Mouse (Mus musculus) ovary, adult 18-20 months (tissue): ENCODE data around the gene Krtap3-3.
"Not testable (repeated sequence)": the region's sequence is repeated elsewhere in the genome, so short reads cannot be mapped to it uniquely, and the experiment has no call there.

Source experiments
- DNase-seq: peaks from one replicate; pipeline ENCODE4 v3.0.0; 2022; ENCODE audit warnings: low spot score, mixed read lengths

Krtap3-3 gene

DNA sequence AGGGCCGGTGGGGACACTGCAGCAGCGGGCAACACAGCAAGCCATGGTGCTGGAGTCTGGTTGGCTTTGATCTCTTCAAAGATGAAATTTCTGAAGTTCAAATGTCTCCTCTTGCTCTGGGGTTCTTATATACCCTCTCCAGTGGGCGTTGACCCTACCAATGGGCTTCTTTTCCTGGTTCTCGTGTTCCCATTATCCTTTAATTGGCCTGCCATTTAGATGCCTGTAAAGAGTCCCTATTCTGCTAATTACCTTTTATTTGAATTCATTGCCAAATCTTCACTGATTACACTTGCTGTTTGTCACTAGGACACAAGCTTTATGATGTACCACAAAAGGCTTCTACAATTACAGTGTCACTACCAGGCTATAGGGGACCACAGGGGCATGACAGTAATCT is at the start of gene Krtap3-3:
Gene Krtap3-3 (minus strand): TSS at position 101 of the 400 bp plus-strand sequence.
- no peak for DNase-seq

DNA sequence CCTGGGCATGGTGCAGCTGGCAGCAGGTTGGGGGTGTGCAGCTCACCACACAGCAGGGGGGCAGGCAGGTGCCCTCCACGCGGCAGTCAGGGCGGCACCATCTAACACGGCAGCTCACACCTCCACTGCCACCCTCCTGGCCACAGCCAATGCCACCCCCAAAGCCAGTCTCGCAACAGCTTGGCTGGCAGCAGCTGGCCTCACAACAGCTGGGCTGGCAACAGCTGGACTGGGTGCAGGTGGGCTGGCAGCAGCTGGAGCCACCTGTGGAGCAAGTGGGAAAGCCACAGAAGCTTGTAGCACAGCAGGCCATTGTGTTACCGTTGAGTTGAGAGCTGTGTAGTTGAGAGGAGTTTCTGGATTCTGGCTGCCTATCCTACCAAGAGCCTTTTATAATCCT is 47.1 kb upstream of the Krtap3-3 start, which contains the start of gene Krtap9-3:
Gene Krtap9-3 (minus strand): TSS at position 364 of the 400 bp plus-strand sequence.
- DNase-seq = not testable (repeated sequence)

DNA sequence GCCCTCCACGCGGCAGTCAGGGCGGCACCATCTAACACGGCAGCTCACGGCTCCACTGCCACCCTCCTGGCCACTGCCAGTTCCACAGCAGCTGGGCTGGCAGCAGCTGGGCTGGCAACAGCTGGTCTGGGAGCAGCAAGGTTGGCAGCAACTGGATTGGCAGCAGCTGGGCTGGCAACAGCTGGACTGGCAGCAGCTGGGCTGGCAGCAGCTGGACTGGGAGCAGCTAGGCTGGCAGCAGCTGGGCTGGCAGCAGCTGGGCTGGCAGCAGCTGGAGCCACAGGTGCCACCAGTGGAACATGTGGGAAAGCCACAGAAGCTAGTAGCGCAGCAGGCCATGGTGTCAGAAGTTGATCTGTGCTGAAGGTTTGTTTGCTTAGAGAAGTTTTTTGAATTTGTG is 40.3 kb upstream of the Krtap3-3 start, which contains the start of gene Krtap1-3:
Gene Krtap1-3 (minus strand): TSS at position 359 of the 400 bp plus-strand sequence.
- no peak for DNase-seq

DNA sequence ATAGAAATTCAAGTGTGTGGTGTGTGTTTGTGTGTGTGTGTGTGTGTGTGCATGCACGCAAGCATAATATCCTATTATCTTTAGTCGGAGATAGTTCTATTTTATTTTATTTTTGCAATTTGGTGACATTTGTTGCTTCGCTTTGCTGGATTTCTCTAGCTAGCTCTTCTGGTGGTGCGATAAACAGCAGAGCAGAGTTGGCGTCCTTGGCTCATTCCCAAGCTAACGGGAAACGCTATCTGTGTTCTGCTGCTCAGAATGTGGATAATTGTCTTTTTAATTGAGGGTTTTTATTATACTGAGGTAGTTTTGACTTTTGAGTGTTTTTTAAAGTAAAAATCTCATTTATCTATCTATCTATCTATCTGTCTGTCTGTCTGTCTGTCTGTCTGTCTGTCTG is 34.4 kb upstream of the Krtap3-3 start:
- peak; percentile 19 for DNase-seq

DNA sequence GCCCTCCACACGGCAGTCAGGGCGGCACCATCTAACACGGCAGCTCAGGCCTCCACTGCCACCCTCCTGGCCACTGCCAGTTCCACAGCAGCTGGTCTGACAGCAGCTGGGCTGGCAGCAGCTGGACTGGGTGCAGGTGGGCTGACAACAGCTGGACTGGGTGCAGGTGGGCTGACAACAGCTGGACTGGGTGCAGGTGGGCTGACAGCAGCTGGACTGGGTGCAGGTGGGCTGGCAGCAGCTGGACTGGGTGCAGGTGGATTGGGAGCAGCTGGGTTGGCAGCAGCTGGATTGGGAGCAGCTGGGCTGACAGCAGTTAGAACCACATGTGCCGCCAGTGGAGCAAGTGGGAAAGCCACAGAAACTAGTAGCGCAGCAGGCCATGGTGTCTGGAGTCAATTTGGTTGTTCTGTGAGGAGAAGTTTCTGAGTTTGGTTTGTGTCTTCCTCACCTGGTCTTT is 32.6 kb upstream of the Krtap3-3 start, which contains the start of gene Krtap1-4:
Gene Krtap1-4 (minus strand): TSS at position 410 of the 460 bp plus-strand sequence.
- no peak for DNase-seq

DNA sequence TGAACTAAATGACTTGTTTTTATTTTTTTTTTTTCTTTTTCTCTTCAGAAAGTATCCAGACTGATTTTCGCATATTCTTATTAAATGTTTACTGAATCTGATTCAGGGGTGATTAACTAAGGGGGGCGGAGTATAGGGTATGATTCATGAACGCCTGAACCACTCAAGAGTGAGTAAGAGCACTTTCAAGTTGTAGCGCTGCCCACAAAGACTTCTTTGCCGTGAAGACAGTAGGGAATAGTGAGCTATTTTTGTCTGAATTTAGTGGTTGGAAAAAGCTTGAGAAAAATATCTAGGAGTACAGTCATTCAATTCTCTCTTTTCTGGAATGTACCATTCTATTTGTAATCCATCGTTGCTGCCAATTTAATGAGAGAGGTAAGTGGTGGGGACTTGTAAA is 30.9 kb upstream of the Krtap3-3 start:
- DNase-seq = no peak

DNA sequence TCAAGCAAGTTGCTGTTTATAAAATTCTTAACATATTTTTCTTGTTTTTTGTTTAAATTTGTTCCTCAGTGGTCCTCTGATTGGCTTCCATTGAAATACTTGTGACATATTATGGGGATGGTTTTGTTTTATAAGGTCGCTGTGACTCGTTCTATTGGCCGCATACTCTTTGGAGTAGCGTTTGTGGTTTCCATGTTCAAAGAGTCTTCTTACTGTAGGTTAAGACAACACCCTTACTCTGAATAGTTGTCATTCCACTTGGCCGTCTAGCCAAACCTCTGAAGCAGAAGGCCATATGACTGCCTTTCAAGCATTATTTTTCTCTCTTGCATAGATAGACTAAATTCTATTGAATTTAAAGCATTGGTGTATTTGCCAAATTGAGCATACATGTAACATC is 30.4 kb upstream of the Krtap3-3 start:
- no peak for DNase-seq

DNA sequence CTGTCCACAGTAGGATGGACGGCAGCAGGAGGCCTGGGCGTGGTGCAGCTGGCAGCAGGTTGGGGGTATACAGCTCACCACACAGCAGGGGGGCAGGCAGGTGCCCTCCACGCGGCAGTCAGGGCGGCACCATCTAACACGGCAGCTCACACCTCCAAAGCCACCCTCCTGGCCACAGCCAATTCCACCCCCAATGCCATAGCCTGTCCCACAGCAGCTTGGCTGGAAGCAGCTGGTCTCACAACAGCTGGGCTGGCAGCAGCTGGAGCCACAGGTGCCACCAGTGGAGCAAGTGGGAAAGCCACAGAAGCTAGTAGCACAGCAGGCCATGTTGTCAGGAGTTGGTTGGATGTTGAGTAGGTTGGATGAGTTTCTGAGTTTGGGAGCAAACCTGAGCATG is 30.0 kb upstream of the Krtap3-3 start, which contains the start of gene Krtap1-5:
Gene Krtap1-5 (minus strand): TSS at position 381 of the 400 bp plus-strand sequence.
- DNase-seq = no peak

DNA sequence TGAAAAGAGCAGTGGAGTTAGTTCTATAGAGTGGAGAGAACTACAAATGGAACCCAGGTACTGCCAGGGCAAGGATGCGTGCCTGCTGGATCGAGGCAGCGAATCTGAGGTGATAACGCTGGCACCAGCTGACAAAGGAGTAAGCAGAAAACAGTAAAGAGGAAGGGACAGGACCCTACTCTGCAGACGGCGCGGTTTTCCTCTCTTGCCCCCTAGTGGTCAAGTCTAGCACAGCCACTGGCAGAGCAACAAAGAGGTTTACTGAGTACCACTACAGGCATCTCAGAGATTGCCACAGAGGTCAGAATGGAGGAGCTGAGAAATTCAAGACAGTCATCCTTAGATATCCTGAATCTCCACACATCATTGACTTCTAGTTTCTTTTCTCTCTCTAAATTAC is 23.4 kb upstream of the Krtap3-3 start:
- DNase-seq = peak; percentile 42

DNA sequence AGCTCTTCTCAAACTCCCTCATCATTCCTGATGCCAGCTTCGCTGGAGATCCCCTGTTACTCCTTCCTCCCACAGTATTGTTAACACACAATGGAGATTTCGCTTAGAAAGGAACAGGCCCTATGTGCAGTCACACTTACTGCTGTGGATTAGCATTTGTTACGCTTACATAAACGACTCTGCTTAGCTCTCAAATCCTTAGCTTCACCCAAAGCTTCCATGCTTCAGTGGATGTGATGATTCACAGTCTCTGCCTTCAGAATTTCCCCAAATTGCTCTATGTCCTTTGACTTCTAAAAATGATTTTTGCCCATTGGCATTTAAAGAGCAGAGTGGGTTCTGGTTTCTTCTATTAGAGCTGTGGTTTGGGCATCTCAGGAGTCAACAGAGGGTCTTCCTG is 22.5 kb upstream of the Krtap3-3 start:
- no peak for DNase-seq

DNA sequence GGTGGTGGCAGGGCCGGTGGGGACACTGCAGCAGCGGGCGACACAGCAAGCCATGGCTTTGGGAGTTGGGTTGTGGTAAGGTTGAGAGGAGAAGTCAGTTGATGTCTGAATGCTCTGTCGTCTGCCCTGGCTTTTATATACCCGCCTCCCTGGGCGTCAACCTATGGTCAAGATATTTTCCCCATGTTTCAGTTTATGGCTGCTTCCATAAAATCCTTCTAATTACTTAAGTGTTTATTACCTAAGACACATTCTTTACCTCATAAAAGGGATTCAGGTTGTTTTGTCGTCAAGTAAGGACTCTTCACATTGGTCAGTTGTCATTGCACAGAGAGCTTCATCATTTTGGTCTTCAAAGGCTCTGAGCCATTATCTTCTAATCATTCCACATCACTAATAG is 15.9 kb upstream of the Krtap3-3 start, which contains the start of gene Krtap3-1:
Gene Krtap3-1 (minus strand): TSS at position 101 of the 400 bp plus-strand sequence.
- DNase-seq = no peak

DNA sequence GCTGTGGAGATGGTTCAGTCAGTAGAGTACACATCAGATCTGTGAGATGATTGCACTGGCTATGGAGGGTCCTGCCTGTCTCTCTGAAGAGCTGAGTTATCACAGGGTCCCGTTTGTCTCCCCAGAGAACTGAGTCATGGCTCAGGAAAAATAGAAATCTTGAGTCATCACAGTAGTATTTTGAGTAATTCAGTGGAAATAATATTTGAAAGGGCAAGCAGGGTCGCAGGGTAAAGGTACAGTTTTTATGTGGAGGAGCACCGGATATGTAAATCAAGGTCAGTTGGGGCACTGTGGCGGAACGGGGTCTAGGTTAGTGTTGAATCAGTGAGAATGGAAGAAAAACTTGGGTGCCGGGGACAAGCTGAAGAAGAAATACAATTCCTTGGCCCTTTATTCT is 11.9 kb upstream of the Krtap3-3 start:
- no peak for DNase-seq

DNA sequence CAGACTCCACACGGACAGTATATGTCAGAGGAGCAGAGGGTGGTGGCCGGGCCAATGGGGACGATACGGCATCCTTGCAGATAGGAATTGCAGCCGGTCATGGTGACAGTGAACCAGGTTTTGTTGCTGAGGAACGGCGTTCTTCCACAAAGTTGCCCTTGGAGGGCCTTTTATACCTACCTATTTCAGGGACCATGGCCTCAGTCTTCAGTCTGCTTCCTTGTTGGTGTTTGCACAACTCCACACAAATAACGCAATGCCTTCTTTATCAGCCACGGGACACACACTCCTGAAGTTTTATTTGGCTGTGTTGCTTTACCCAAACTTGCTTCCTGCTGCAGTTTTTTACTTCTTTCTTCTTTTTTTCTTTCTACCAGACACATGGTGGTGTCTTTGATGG is 8.7 kb upstream of the Krtap3-3 start, which contains the start of gene Gm11939:
Gene Gm11939 (minus strand): TSS at position 101 of the 400 bp plus-strand sequence.
- DNase-seq = no peak

DNA sequence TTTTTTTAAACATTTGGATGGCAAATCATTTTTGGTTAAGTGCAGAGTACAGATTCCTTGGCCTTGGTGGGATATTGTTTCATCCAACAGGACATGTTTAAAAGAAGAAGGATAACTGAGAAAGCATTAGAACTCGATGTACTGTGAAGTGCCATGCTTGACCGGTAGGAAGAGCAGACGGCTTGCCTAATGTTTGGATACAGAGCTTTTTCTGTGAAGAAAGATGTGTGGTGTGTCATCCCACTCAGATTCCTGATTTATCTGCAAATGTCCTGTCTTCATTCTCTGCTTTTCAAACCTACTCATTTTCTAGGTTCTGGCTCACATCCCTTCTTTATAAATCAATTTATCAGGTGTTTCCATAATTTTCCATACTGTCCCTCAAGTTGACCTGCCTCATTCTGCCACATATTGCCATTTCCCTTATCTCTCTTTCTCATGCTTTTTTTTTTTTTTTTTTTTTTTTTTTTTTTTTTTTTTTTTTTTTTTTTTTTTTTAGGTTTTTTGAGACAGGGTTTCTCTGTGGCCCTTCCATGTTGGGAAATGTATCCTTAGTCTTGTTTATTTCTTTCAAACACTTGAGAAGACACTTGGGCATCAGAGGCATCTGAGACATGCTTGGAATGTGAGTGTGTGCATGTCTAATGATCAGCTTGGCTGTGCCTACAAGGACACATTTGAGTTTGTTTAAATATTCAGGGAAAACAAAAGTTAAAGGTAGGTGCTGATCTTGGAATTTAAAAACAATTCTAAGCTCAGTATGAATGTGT is 7.5 kb upstream of the Krtap3-3 start:
- DNase-seq = no peak

DNA sequence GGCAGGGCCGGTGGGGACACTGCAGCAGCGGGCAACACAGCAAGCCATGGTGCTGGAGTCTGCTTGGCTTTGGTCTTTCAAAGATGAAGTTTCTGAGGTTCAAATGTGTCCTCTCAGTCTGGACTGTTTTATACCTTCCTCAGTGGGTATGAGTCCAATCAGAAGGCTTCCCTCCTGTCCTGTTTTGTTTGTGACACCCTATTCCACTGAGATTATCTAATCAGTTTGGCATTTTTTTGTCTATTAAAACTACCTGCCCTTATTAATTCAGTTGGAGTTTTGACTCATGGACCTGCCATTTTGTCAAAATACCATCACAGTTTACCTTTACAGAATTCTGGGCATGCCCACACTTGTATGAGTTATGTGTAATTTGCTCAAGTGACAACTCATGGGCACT is 6.1 kb upstream of the Krtap3-3 start, which contains the start of gene Krtap3-2:
Gene Krtap3-2 (minus strand): TSS at position 101 of the 400 bp plus-strand sequence.
- no peak for DNase-seq

DNA sequence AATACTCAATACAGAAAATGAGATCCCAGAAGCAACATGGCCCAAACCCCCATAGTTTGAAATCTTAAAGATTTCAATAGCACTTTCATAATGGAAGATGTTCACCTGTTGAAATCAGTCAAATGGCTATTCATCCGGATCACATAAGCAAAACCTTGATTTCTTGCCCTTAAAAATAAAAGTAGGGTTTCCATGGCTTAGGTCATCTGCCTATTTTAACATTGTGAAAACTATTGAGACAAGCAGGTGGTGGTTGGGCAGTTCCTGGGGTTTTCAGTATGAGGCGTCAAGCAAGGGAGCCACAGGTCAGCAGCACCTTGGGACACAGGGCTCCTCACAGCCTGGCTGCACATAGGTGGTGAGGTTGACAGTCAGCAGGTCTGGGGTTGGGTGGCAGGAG is 5.5 kb upstream of the Krtap3-3 start:
- no peak for DNase-seq

DNA sequence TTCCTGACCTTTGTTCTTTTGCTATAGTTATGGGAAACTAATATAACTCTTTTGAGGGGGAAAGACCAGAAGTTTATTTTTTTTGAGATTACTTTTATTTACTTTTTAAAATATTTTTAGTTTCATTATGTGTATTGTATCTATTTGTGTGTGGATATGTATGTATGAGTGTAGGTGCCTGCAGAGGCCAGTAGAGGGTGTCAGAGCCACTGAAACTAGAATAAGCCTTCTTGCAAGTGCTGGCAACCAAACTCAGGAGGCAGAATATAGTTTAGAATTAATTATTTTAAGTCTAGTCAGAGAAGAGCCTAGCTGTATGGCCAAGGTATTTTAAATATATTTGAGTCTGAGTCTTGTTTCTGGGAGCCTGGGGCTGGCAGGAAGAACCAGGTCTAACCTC is 2.8 kb downstream of the Krtap3-3 start:
- no peak for DNase-seq

DNA sequence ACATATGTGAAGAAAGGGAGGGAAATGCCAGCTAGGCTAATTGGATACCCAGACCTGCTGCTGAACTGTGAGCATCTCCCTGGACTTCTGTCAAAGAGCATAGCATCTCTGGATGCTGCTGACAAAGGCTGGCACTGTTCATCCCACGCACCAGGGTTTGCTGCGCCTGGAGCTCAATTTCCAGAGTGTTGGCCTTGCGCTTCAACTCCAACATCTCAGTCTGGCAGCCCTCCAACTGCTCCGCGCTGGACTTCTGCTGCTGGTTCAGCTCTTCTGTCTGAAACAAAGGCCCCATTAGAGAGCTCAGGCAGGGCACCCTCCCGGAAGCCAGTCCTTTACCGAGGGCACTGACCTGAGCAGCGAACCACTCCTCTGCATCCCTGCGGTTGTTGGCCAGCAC is 10.9 kb downstream of the Krtap3-3 start:
- peak; percentile 35 for DNase-seq

DNA sequence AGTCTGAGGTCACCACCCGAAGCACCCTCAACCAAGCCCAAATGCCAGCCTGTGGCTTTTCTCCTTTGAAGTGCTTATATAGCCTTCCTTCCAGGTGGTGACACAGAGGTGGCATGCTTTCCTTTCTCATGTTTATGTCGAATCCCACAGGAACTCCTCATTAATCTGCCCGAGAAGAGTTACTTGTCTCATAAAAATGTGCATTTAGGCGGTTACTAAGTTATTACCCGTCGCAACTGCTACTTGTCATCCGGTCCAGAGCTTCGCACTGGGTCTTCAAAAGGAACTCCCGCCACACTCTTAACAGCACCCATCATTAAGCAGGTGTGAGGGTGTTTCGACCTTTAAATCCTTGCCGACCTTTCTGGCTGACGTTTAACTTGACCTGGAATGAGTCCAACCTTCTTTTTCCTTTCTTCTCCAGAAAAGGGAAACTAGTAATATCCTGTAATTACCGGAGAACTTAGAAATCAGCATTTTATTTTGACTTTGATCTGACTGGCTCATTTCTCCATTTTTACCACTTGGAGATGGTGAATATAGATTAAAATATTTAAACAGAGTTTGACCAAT is 29.3 kb downstream of the Krtap3-3 start, which contains the start of gene Krt39:
Gene Krt39 (minus strand): TSS at position 51 of the 573 bp plus-strand sequence.
- DNase-seq = no peak

DNA sequence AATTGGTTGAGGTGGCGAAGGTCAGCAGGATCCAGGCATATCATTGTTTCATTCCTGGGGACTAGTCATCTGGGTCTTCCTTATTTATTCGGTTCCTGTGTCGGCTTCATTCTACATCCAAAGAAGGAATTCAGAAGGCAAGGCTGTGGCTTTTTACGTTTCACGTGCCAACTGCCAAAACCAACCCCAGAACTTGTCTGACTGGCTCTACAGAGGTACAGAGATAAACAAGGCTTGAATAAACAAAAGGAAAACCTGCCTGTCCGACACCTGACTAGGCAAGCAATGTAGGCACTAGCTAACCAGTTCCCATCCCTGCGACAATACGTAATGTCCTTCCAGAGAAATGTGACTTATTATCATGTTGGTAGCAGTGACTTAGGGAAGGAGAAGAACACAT is 36.6 kb downstream of the Krtap3-3 start:
- DNase-seq = no peak
